Mouse (Mus musculus): ENCODE measurements around the gene 1700029F12Rik.

The 1700029F12Rik gene

DNA sequence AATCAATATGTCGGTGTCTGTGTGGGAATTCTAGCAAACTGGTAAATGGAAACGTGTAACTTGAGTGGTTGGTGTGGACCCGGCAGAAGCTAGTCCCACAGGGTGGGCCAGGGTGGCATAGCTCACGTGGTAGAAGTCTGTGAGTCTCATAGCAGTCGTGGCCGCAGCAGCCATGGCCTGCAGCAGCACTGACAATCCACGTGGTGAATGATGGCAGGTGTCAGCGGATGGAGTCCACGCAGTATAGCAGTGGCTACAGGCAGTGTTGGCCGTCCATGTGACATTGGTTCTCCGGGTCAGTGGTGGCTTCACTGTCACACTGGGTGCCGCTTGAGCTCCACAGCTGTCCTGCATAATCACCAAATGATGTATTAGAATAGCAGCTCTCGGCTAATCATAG lies 4.1 kb downstream of the 1700029F12Rik start:
- DNase-seq (ENCODE audit: low read depth, low spot score), result no peak

GRCm38 (mm10) chr13:97021906-97022305 lies 12.3 kb downstream of the 1700029F12Rik start:
- DNase-seq (ENCODE audit: low read depth, low spot score), result no peak

DNA sequence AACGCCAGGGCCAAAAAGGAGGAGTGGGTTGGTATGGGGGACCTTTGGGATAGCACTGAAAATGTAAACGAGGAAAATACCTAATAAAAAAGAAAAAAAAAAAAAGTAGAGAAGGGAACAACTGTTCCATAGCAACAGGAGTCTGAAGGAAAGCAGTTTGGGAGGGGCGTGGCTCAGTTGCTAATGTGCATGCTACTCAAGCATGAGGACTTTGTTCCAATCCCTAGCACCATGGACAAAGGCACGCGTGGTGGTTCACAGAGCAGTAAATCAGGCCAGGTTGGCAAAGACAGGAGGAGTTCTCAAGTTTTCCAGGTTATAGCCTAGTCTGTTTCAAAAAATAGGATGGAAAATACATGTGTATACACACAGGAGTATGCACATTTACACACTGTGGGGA lies 14.0 kb downstream of the 1700029F12Rik start:
- DNase-seq (ENCODE audit: low read depth, low spot score), result no peak

DNA sequence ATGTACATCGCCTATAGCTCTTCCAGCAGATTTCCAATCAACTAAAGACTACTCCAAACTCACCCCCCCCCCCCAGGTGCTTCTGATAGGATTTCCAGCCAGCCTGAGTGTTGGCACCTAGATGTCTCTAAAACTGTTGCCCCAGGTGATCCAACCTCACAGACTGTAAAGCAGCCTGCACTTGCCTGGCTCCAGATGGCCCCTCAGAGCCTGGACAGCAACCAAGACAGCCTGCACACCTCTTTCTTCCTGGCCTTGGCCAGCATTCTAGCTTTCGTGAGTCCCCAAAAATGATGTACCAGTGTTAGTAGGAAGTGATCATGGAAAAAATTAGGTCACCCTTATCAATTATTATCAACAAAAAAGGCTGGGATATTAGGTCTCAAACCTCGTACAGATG lies 16.5 kb downstream of the 1700029F12Rik start:
- no peak for DNase-seq (ENCODE audit: low read depth, low spot score)

DNA sequence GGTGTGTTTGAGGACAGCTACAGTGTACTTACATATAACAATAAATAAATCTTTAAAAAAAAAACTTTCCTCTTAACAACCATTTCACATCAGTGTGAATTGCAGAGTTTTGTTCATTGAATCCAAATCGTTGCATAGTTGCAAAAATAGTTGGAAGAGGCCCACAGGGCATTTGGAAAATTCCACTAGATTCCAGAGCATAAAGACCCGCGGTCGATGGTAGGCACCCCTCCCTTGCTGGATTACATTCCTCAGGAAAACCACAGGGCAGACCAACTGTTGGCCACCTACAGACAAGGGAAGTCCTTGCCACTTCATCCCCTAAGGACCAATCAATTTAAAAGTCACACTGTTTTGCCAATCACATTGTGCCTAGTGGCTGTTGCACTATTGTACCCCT lies 19.8 kb downstream of the 1700029F12Rik start:
- DNase-seq (ENCODE audit: low read depth, low spot score), result no peak

- DNase-seq (ENCODE audit: low read depth, low spot score), result peak; percentile 69
Observed at GRCm38 (mm10) chr13:97008266-97009153, 25.7 kb downstream of the 1700029F12Rik start.

- DNase-seq (ENCODE audit: low read depth, low spot score), result no peak
Observed at GRCm38 (mm10) chr13:97007501-97008265, 26.5 kb downstream of the 1700029F12Rik start.

DNA sequence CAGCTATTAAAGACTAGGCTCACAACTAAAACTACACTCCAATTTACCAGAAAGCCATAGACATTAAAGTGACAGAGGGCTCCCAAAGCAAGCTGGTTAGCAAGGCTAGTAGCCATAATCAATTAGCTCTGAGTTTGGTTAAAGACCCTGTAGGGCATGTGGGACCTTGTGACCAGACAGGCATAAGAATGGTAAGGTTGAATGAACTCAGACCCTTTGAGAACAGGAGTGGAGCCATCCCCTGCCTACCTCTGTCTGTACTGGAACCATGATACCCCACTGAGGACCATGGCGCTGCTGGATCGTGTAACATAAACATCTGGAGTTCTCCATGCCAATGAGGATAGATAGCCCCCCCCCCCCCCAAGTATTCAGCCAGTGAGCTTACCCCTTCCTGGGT lies 27.4 kb downstream of the 1700029F12Rik start:
- DNase-seq (ENCODE audit: low read depth, low spot score), result no peak

DNA sequence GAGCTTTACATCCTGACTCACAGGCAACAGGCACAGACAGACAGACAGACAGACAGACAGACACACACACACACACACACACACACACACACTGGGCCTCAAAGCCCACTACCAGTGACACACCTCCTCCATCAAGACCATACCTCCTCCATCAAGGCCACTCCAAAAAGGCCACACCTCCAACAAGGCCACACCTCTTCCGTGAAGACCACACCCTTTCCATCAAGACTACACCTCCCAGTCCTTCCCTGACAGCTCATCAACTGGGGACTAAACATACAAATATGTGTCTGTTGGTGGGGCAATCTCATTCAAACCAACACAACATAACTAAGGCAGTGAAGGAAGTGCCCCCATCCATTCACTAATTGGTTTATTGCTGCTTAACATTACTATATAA lies 37.1 kb downstream of the 1700029F12Rik start:
- DNase-seq (ENCODE audit: low read depth, low spot score), result no peak

DNA sequence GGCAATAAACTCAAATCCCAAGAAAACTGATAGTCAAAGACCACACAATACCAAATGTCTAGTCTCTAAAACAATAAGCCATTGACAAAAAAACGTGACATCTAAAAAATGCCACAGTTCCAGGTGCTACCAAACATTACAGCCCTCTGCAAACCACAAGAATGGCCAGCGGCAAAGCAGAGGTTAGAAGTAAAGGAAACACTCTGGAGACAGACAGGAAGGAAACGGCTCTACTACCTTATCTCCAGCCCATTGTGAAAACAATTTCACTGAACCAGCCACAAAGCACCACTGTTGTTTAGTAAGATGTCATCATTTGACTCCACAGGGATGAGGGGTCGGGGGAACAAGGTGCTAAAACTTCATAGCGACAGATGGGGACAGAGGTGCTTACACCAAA lies 38.9 kb downstream of the 1700029F12Rik start:
- no peak for DNase-seq (ENCODE audit: low read depth, low spot score)

DNA sequence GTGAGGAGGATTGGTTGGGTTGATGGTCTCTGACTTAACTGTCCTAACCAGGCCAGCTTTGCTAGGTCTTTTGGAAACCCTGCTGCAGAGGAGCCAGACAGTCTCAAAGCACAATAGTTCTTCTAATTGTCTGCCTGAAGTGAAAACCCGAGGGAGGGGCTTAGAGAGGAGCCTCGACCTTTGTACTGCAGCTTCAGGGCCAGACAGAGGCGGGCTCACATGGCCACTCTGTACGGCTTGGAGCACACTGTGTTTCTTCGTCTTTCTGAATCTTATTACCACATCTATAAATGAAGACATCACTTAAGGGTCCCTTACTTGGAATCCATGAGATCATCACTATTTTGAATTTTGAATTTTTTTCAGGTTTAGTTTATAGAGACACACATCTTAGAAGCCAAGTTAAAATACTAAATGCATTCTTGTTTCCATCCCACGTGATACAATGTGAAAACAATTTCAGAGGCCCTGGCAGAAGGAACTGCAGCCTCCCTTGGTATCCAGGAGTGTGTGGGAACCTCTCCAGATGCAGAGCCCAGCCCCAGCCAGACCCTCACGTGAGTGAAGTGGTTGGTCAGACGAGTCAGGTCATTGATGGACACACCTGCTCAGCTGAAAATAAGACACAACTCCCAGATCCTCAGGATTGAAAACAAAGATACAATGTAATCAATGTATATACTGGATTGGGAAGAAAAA lies 40.7 kb downstream of the 1700029F12Rik start:
- no peak for DNase-seq (ENCODE audit: low read depth, low spot score)

- no peak for DNase-seq (ENCODE audit: low read depth, low spot score)
Observed at GRCm38 (mm10) chr13:96990561-96991265, 43.4 kb downstream of the 1700029F12Rik start.

GRCm38 (mm10) chr13:96990045-96990444 lies 44.1 kb downstream of the 1700029F12Rik start:
- no peak for DNase-seq (ENCODE audit: low read depth, low spot score)

DNA sequence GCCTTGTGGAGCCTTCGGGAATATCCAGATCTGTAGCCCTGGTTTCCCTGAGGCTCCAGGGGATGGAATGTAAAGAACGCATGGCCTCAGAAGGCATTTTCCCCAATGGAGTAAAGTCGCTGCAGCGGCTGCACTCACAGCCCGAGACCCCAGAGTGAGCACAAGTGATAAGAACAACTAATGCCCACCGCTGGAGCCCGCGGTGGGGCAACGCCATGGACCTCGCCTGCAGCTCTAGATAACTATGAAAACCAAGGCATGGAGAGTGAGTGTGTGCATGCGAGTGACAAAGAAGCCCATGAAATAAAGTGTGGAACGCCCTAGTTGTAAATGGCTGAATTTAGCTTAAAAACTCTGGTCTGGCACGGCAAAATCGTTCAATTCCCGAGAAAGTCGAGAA lies 45.0 kb downstream of the 1700029F12Rik start:
- no peak for DNase-seq (ENCODE audit: low read depth, low spot score)

DNA sequence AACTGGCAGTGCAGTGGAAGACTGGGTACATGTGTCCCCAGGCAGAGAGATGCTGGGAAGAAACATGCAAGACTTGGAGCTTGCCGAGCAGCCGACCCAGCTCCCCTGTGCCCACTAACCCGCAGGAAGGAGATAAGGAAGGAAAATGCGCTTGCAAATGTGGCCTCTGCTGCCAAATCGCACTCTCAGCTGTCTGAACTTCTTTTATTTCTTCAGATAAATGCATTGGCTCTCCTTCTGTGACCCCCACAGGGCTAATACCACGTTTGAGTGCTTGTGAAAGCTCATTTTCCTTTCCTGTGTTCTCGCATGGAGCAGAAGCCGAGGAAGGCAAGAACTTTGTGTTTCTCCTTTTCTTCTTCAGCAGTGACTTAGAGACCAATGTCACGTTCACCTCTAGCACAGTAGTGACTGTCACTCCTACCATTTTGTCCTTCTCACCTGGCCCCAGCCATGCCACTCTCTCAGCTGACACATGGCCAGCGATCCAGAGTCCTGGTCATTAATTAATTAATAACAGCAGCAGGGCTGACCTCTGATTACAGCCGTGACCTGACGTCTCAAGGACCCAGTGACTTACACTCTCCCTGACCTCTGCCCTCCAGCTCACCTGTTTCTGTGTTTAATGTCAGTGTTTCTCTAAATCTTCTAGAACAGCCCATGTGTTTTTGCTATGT lies 48.4 kb downstream of the 1700029F12Rik start:
- no peak for DNase-seq (ENCODE audit: low read depth, low spot score)

- DNase-seq (ENCODE audit: low read depth, low spot score), result no peak
Observed at GRCm38 (mm10) chr13:96984688-96985087, 49.5 kb downstream of the 1700029F12Rik start.

DNA sequence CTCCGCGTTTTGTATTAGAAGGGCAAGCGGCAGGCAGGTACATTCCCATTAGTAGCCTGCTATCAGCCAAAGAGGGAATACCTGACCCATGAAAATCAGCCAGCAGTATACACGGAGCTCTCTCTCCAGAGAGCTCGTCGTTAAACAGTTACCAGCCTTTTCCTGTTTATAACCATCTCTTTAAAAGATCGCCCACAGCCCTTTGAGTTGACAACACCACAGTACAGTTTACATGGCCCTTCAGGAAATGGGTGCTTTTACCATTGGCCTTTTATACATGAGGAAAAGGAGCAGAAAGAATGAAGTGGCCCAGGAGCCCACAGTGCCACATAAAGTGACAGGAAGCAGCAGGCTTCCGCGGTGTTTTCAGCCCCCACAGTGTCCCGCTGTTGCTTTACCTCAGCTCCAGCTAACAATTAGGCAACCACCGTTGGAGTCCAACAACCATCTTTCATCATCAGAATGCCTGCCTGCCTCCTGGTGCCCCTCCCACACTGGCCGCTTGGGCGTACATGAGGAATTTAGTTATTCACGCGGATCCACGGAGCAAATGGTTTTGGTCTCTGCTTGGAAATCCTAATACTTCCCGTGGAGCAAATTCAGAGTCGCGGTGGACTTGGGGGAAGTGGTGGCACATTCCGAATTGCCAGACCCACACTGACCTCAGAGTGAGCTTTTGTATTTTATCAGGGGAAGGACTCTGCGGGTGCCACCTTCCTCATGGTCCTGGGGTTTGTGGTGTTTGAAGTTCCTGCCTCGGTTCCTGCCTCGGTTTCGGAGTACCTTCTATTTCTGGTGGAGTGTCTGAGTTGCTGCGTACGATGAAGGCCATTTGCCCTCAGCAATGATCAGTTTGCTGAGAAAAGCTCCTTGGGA lies 50.7 kb downstream of the 1700029F12Rik start:
- no peak for DNase-seq (ENCODE audit: low read depth, low spot score)

DNA sequence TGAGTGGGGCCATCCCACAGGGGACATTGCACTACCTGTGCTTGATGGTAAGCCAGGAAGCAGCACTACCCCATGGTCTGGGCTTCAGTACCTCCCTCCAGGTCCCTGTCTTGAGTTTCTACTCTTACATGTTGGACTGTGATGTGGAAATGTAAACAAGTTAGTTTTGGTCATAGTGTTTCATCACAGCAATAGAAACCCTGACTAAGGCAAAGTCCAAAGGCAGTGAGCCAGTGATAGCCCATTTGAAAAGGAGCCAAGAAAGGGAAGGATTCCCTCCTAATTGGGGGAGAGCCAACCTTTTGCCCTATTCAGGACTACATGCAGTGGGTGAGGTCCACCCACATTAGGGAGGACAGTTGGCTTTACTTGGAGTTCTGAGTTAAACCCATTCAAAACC lies 53.6 kb downstream of the 1700029F12Rik start:
- no peak for DNase-seq (ENCODE audit: low read depth, low spot score)

DNA sequence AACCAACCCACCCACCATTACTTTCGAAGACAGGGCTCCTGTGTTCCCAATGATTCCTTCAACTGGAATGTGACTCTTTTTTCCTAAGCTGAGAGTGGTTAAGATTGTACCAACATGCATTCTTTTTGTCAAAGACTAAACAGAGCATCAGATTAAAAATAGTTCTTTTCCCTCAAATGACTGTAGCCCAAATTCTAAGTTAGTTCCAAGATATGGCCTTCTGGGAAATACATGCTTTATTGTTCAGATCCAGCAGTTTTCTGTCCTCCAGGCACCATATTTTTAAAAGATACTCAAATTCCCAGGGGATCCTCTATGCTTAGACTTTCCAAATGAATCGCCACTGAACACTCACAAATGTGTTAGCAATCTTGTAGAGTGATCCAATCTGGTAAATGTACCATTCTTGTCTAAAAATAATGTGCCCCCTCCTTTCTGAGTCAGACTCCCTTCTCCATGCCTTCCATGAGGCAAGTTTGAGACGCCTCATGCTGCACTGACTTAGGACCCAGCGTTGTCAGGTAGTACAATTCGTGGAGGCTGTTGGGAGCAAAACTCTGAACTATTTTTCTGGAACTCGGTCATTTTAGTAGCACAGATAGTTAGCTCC lies 57.1 kb downstream of the 1700029F12Rik start:
- DNase-seq (ENCODE audit: low read depth, low spot score), result no peak

GRCm38 (mm10) chr13:96973318-96973717 lies 60.8 kb downstream of the 1700029F12Rik start:
- DNase-seq (ENCODE audit: low read depth, low spot score), result no peak
